Mouse (Mus musculus) ES-E14 (cell line): ENCODE data around the gene Fbln7. TPM values are rescaled to one million over a fixed set of nuclear protein-coding genes. Genes with fewer than 3 reads are reported as not detected.

Experiments used
- DNase-seq: peaks from one replicate; pipeline ENCODE4 v3.0.0-alpha.2; 2013; ENCODE audit warnings: low read depth, low spot score
- H3K27ac ChIP-seq: 2 replicates; pipeline ENCODE4 v1.5.1; 2012; ENCODE audit warnings: low read depth, mild to moderate bottlenecking, low read length, moderate library complexity, mixed read lengths; ENCODE audit not compliant: poor library complexity, insufficient read depth, severe bottlenecking
- H3K36me3 ChIP-seq: 2 replicates; pipeline ENCODE4 v1.6.1; 2012; ENCODE audit warnings: mild to moderate bottlenecking, low read length, moderate library complexity, mixed read lengths; ENCODE audit not compliant: control insufficient read depth, poor library complexity, insufficient read depth, severe bottlenecking
- H3K4me1 ChIP-seq, 2 experiments: fragments of 150-350 bp in 1 of 2; sonication (generic) in 1 of 2; 2 replicates each; pipeline ENCODE4 v1.6.1; 2012; ENCODE audit warnings: low read length in 2 of 2, mild to moderate bottlenecking in 1 of 2, mixed read lengths in 1 of 2; ENCODE audit not compliant: control insufficient read depth in 2 of 2, insufficient read depth in 2 of 2, poor library complexity in 1 of 2
- H3K4me3 ChIP-seq, 2 experiments: fragments of 150-350 bp in 1 of 2; sonication (generic) in 1 of 2; 2 replicates each; pipeline ENCODE4 v1.5.1; 2012; ENCODE audit warnings: low read length in 2 of 2, low read depth in 1 of 2, mild to moderate bottlenecking in 1 of 2, mixed read lengths in 1 of 2; ENCODE audit not compliant: insufficient read depth in 1 of 2, poor library complexity in 1 of 2, severe bottlenecking in 1 of 2
- H3K9ac ChIP-seq: 2 replicates; pipeline ENCODE4 v1.6.1; 2012; ENCODE audit warnings: low read depth, mild to moderate bottlenecking, low read length, mixed read lengths; ENCODE audit not compliant: poor library complexity, insufficient read depth, severe bottlenecking
- H3K9me3 ChIP-seq: fragments of 150-350 bp; sonication (generic); 2 replicates; pipeline ENCODE4 v1.6.1; 2012; ENCODE audit warnings: low read depth, mild to moderate bottlenecking, low read length; ENCODE audit not compliant: control insufficient read depth, insufficient read depth
- CHD2 ChIP-seq: IDR thresholded peaks from 2 replicates; pipeline ENCODE4 v1.6.1; 2014; ENCODE audit warnings: mild to moderate bottlenecking, low read depth, low read length, inconsistent platforms
- HCFC1 ChIP-seq: IDR thresholded peaks from 2 replicates; pipeline ENCODE4 v1.6.1; 2012; ENCODE audit warnings: low read length, inconsistent platforms, borderline replicate concordance; ENCODE audit not compliant: insufficient read depth
- MAFK ChIP-seq: IDR thresholded peaks from 2 replicates; pipeline ENCODE4 v1.6.1; 2014; ENCODE audit warnings: mild to moderate bottlenecking, low read depth, low read length, inconsistent platforms; ENCODE audit not compliant: insufficient read depth
- ZC3H11A ChIP-seq: IDR thresholded peaks from 2 replicates; pipeline ENCODE4 v1.6.1; 2012; ENCODE audit warnings: low read depth, mild to moderate bottlenecking, inconsistent platforms, low read length, borderline replicate concordance
- ZNF384 ChIP-seq: IDR thresholded peaks from 2 replicates; pipeline ENCODE4 v1.6.1; 2012; ENCODE audit warnings: low read depth, low read length, inconsistent platforms
- in situ Hi-C, 2 experiments: fragments of 600-800 bp; cut with MboI; formaldehyde crosslinking; loops; one replicate each; pipeline ENCODE4 v1.15.1; 2025; ENCODE audit warnings: low sequenced_read_pairs in 2 of 2, inconsistent platforms in 1 of 2; ENCODE audit not compliant: unreplicated experiment in 2 of 2
- total RNA-seq: library from RNA; depleted of rRNA; stranded (reverse); fragments of 300-350 nt; gene quantifications from 2 replicates; pipeline ENCODE4 v1.2.3, GENCODE M21; 2012

Fbln7 gene
- total RNA-seq, 1 experiment = 0.22 TPM

- Histone ChIP-seq H3K4me3 (peak within 1 kb of the TSS; percentile 82 to 98), H3K4me1 (peaks cover 2 to 10% of the 10 kb centered on the region in 2 experiments; a peak in 2 of 4 replicates), H3K9me3 (no peaks in the 10 kb centered on the region), H3K36me3 (no peaks in the 10 kb centered on the region), H3K27ac (peak within 1 kb of the TSS; percentile 89), H3K9ac (peak within 1 kb of the TSS; percentile 81)
- in situ Hi-C loops = loop anchor here in 1 of 2 experiments (10.0 kb wide), 1 partner anchor 123 kb away; the partner anchor contains the start of gene Mertk
- peak; percentile 91 for DNase-seq
- TF ChIP-seq ZNF384 (no peak), ZC3H11A (peak; percentile 36; the same call in 1 of the 2 replicates), MAFK (no peak), CHD2 (no peak), HCFC1 (0 out of 2 replicates have a peak, but pooled peaks have one; percentile 43)
These were observed 44.7 kb upstream of the Fbln7 start, which contains the start of gene Tmem87b for GRCm38 (mm10) chr2:128817786-128818681. Gene Tmem87b, plus strand, starts transcription at chr2:128818118.

- TF ChIP-seq MAFK = no peak
- no peak for TF ChIP-seq CHD2
- TF ChIP-seq ZNF384 = no peak
- TF ChIP-seq HCFC1 = no peak
- no peak for TF ChIP-seq ZC3H11A
- no peak for DNase-seq
- in situ Hi-C loops = loop anchor here in 1 of 2 experiments (10.0 kb wide), 1 partner anchor 124 kb away; the partner anchor contains the start of gene Mertk
- Histone ChIP-seq H3K9ac (peak overlapping the region; percentile 81), H3K4me3 (peak overlapping the region; percentile 82 to 98), H3K36me3 (no peaks in the 10 kb centered on the region), H3K9me3 (no peaks in the 10 kb centered on the region), H3K27ac (no peak overlapping the region), H3K4me1 (peaks cover 2 to 7% of the 10 kb centered on the region in 2 experiments; a peak in 2 of 4 replicates)
These were observed 43.7 kb upstream of the Fbln7 start for GRCm38 (mm10) chr2:128818956-128819643.

GRCm38 (mm10) chr2:128820631-128821030 is 42.1 kb upstream of the Fbln7 start:
- TF ChIP-seq CHD2 = no peak
- no peak for TF ChIP-seq ZNF384
- no peak for TF ChIP-seq ZC3H11A
- no peak for TF ChIP-seq MAFK
- no peak for TF ChIP-seq HCFC1

GRCm38 (mm10) chr2:128823893-128824292 is 38.9 kb upstream of the Fbln7 start:
- in situ Hi-C loops = no loop called here
- H3K36me3 ChIP-seq = no peaks in the 10 kb centered on the region; the same call in 1 of the 2 replicates
- TF ChIP-seq MAFK = no peak
- no peak overlapping the region for H3K9ac ChIP-seq
- no peak overlapping the region for H3K27ac ChIP-seq
- DNase-seq = no peak
- peaks cover 2% of the 10 kb centered on the region in 2 experiments; a peak in 2 of 4 replicates for H3K4me1 ChIP-seq
- H3K4me3 ChIP-seq = no peak overlapping the region
- no peaks in the 10 kb centered on the region for H3K9me3 ChIP-seq

More at GRCm38 (mm10) chr2:128820631-128821030, 42.1 kb upstream of the Fbln7 start:
- no peak overlapping the region for H3K4me3 ChIP-seq
- no peak overlapping the region for H3K9ac ChIP-seq
- DNase-seq = no peak
- in situ Hi-C loops = no loop called here
- H3K27ac ChIP-seq = no peak overlapping the region
- H3K9me3 ChIP-seq = no peaks in the 10 kb centered on the region
- H3K4me1 ChIP-seq = peaks cover 2 to 3% of the 10 kb centered on the region in 2 experiments; a peak in 2 of 4 replicates
- no peaks in the 10 kb centered on the region; the same call in 1 of the 2 replicates for H3K36me3 ChIP-seq
